Mouse (Mus musculus) thymus, adult 2 months (tissue): ENCODE results near the gene Mlf2.

Experiments
- CTCF ChIP-seq: fragments of 200-500 bp; IDR thresholded peaks from 2 replicates; pipeline ENCODE4 v1.5.1; 2012; ENCODE audit warnings: mild to moderate bottlenecking, control low read depth, low read length, moderate library complexity, borderline replicate concordance; ENCODE audit not compliant: control insufficient read depth, poor library complexity, insufficient read depth; ENCODE audit errors: extremely low read depth
- POLR2A ChIP-seq: fragments of 200-500 bp; IDR thresholded peaks from 2 replicates; pipeline ENCODE4 v1.6.1; 2012; ENCODE audit warnings: mild to moderate bottlenecking, low read length, control low read depth, moderate library complexity; ENCODE audit not compliant: control insufficient read depth, poor library complexity, insufficient read depth; ENCODE audit errors: extremely low read depth

DNA sequence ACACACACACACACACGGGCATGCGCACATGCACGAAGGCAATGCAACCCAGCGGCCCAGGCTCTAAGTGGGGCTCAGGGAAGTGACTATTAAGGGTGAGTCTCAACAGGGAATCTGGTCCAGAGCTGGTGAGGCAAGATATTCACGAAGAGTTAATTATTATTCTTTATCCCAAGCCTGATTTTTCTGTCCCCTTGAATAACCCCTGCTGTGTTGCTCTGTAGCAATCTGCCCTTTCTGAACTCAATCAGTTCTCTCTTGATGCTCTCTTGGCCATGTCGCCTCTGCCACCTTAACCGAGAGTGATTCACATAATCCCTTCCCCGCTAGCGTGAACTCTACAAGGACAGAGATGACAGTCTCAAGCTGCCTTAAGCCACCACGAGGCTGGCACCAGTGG lies 47.8 kb upstream of the Mlf2 start:
- no peak for TF ChIP-seq CTCF
- no peak for TF ChIP-seq POLR2A
